Mouse (Mus musculus) layer of hippocampus, adult 2 months (tissue): Measurements from ENCODE around the gene Lrrtm3. TPM values are rescaled to one million over a fixed set of nuclear protein-coding genes. Genes with fewer than 3 reads are reported as not detected.
A peak's percentile ranks its signal among the peaks of the same experiment; 100 is the strongest.

Source experiments
- DNase-seq, 2 experiments: peaks; one replicate each; pipeline ENCODE4 v3.0.0; 2022; ENCODE audit warnings: low spot score in 2 of 2
- H3K27ac ChIP-seq: fragments of 200-600 bp; 2 replicates; pipeline ENCODE4 v1.8.1; 2022
- H3K4me3 ChIP-seq: fragments of 200-600 bp; 2 replicates; pipeline ENCODE4 v1.8.1; 2022; ENCODE audit warnings: mild to moderate bottlenecking
- CTCF ChIP-seq: fragments of 200-600 bp; conservative IDR thresholded peaks from 2 replicates; pipeline ENCODE4 v1.8.1; 2022; ENCODE audit warnings: antibody characterized with exemption, mild to moderate bottlenecking, moderate library complexity
- total RNA-seq, 2 experiments: library from RNA; stranded (reverse); gene quantifications; 2 replicates each; pipeline ENCODE4 v1.2.3; 2021

The Lrrtm3 gene
- total RNA-seq, 2 experiments from 2014 or later: 18.2 to 21.1 TPM

GRCm38 (mm10) chr10:63933946-63934345 is 156.1 kb downstream of the Lrrtm3 start:
- DNase-seq: no peak
- TF ChIP-seq CTCF: no peak
- no peak overlapping the region for H3K4me3 ChIP-seq
- H3K27ac ChIP-seq: no peak overlapping the region

DNA sequence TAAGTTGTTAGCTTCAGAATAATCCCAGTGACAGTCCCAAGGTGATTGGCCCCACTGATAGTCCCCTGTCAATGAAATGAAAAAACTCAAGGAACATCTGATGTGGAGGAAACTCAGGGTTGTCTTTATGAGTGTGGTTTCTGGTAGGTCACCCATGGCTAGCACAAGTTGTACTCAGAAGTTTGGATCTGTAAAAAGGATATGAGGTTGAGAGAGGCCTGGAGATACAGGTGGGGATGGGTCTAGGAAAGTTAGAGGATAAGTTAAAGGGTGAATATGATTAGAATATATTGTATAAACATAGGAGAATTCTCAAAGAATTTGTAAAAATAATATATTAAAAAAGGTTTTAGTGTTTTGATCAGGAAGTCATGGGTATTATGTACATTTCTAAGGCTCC is 162.7 kb downstream of the Lrrtm3 start, which contains the start of gene Gm10118:
Gm10118 (minus strand) TSS at position 101 of the 400 bp plus-strand sequence.
- Histone ChIP-seq H3K27ac (no peak within 1 kb of the TSS), H3K4me3 (no peak within 1 kb of the TSS)
- DNase-seq: no peak
- TF ChIP-seq CTCF: no peak

DNA sequence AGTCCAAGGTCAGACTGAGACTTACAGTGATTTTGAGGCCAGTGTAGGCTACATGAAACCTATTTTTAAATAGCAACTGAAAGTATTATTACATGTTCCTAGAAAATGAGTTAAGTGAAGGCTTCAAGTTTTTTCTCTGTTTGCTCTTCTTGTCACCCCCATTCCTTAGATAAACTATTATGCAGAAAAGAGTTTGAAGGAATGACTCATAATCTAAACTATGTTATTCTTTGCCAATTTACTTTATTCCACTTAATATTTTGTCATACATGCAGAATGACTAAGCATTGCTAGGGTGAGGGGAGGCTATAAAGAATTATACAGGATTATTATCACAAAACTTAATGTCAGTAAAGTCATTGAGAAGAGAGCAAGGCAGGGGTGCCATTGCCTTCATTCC is 181.2 kb downstream of the Lrrtm3 start:
- DNase-seq: no peak
- no peak for TF ChIP-seq CTCF
- Histone ChIP-seq H3K4me3 (no peak overlapping the region), H3K27ac (no peak overlapping the region)

- DNase-seq: no peak
- TF ChIP-seq CTCF: no peak
- Histone ChIP-seq H3K27ac (no peak overlapping the region), H3K4me3 (no peak overlapping the region)
Measured at GRCm38 (mm10) chr10:63899891-63900290, 190.2 kb downstream of the Lrrtm3 start.

DNA sequence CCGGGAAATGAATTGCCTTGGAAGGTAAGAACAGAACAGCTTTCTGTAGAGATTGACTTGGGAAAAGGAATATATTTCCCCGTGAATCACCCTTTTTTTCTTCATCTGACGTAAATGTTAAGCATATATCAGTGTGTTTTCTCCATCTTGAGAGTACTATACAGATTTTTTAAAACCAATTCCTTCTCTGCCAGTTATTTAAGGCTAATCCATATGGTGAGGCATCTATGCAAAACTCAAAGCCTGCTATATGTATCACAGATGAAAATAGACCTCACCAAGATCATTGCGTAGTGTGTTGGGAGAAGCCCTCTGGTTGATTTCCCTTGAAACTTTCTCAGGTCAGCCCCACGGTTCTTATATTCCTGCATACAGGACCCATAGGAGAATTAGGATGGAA is 195.5 kb downstream of the Lrrtm3 start:
- DNase-seq: no peak
- TF ChIP-seq CTCF: no peak
- no peak overlapping the region for H3K4me3 ChIP-seq

GRCm38 (mm10) chr10:63886449-63887088 is 203.5 kb downstream of the Lrrtm3 start:
- DNase-seq: no peak
- H3K27ac ChIP-seq: no peak overlapping the region

More for the DNA sequence above, 195.5 kb downstream of the Lrrtm3 start:
- H3K27ac ChIP-seq: no peak overlapping the region

GRCm38 (mm10) chr10:63880462-63880903 is 209.6 kb downstream of the Lrrtm3 start:
- peak; percentile 23 to 32 for DNase-seq
- H3K4me3 ChIP-seq: no peak overlapping the region; the same call in 1 of the 2 replicates
- no peak for TF ChIP-seq CTCF
- H3K27ac ChIP-seq: 0 out of 2 replicates have a peak overlapping the region, but pooled peaks have one; percentile 7

More at GRCm38 (mm10) chr10:63886449-63887088, 203.5 kb downstream of the Lrrtm3 start:
- H3K4me3 ChIP-seq: peak overlapping the region; percentile 48
- no peak for TF ChIP-seq CTCF

Other genes with a start within 250 kb of the Lrrtm3 start
- gene Gm10118, start 162.8 kb downstream of the Lrrtm3 start, total RNA-seq: 1 to 10 TPM; 2.7 to 3.3 TPM